Mouse (Mus musculus) heart, adult 2 months (tissue): ENCODE data around the gene Tram1l1.
"Not testable (repeated sequence)": the region's sequence is repeated elsewhere in the genome, so short reads cannot be mapped to it uniquely, and the experiment has no call there.

Source experiments
- CTCF ChIP-seq: fragments of 200-600 bp; IDR thresholded peaks from 2 replicates; pipeline ENCODE4 v1.8.1; 2022; ENCODE audit warnings: antibody characterized with exemption, mild to moderate bottlenecking, moderate library complexity
- EP300 ChIP-seq: fragments of 200-500 bp; IDR thresholded peaks from 2 replicates; pipeline ENCODE4 v1.6.1; 2011; ENCODE audit warnings: low read depth, low read length, control low read depth; ENCODE audit not compliant: insufficient read depth
- POLR2A ChIP-seq: fragments of 200-500 bp; IDR thresholded peaks from 2 replicates; pipeline ENCODE4 v1.6.1; 2011; ENCODE audit warnings: mild to moderate bottlenecking, low read depth, low read length, control low read depth; ENCODE audit not compliant: insufficient read depth

GRCm38 (mm10) chr3:124274928-124275609, 45.6 kb upstream of the Tram1l1 start:
- TF ChIP-seq CTCF (peak; percentile 78), EP300 (0 out of 2 replicates have a peak, but pooled peaks have one; percentile 13)
- TF ChIP-seq POLR2A, result not testable (repeated sequence)
